Mouse (Mus musculus) MEL (cell line): ENCODE measurements around the gene Ppfibp1. TPM values are rescaled to one million over a fixed set of nuclear protein-coding genes. Genes with fewer than 3 reads are reported as not detected.

Experiments
- DNase-seq: peaks from one replicate; pipeline ENCODE4 v3.0.0; 2011; ENCODE audit warnings: low read depth, low spot score
- H3K27ac ChIP-seq: 2 replicates; pipeline ENCODE4 v1.5.1; 2012; ENCODE audit warnings: low read depth, mild to moderate bottlenecking, control low read depth, low read length, moderate library complexity; ENCODE audit not compliant: control insufficient read depth
- H3K27me3 ChIP-seq, 2 experiments: fragments of 150-350 bp in 1 of 2; sonication (generic) in 1 of 2; 2 replicates each; pipeline ENCODE4 v1.6.1; 2012; ENCODE audit warnings: low read length in 2 of 2, mild to moderate bottlenecking in 2 of 2, improper control_type of control experiment in 1 of 2, moderate library complexity in 1 of 2; ENCODE audit not compliant: insufficient read depth in 2 of 2, control insufficient read depth in 1 of 2
- H3K36me3 ChIP-seq, 2 experiments: 2 replicates each; pipeline ENCODE4 v1.6.1; 2012 to 2014; ENCODE audit warnings: low read length in 2 of 2, improper control_type of control experiment in 1 of 2, inconsistent platforms in 1 of 2, mild to moderate bottlenecking in 1 of 2; ENCODE audit not compliant: insufficient read depth in 2 of 2, control insufficient read depth in 1 of 2
- H3K4me1 ChIP-seq, 2 experiments: fragments of 150-350 bp in 1 of 2; sonication (generic) in 1 of 2; 2 replicates each; pipeline ENCODE4 v1.6.1; 2012; ENCODE audit warnings: low read length in 2 of 2, improper control_type of control experiment in 1 of 2, mild to moderate bottlenecking in 1 of 2; ENCODE audit not compliant: insufficient read depth in 2 of 2, control insufficient read depth in 1 of 2
- H3K4me3 ChIP-seq, 2 experiments: fragments of 150-350 bp in 1 of 2; sonication (generic) in 1 of 2; 2 replicates each; pipeline ENCODE4 v1.5.1; 2012; ENCODE audit warnings: low read depth in 2 of 2, low read length in 2 of 2, mild to moderate bottlenecking in 2 of 2, moderate library complexity in 2 of 2, control low read depth in 1 of 2, improper control_type of control experiment in 1 of 2; ENCODE audit not compliant: control insufficient read depth in 1 of 2, insufficient read depth in 1 of 2
- H3K79me2 ChIP-seq: 2 replicates; pipeline ENCODE4 v1.6.1; 2012; ENCODE audit warnings: mild to moderate bottlenecking, low read length, moderate library complexity; ENCODE audit not compliant: control insufficient read depth, poor library complexity, insufficient read depth
- H3K9ac ChIP-seq: 2 replicates; pipeline ENCODE4 v1.6.1; 2012; ENCODE audit warnings: low read depth, mild to moderate bottlenecking, control low read depth, low read length, moderate library complexity; ENCODE audit not compliant: control insufficient read depth, poor library complexity, severe bottlenecking
- H3K9me3 ChIP-seq: fragments of 150-350 bp; sonication (generic); replicated peaks from 2 replicates; pipeline ENCODE4 v1.6.1; 2012; ENCODE audit warnings: mild to moderate bottlenecking, low read length, improper control_type of control experiment, moderate library complexity; ENCODE audit not compliant: insufficient read depth
- BHLHE40 ChIP-seq: IDR thresholded peaks from 2 replicates; pipeline ENCODE4 v1.6.1; 2012; ENCODE audit warnings: low read depth, mild to moderate bottlenecking, inconsistent platforms, low read length, improper control_type of control experiment, borderline replicate concordance
- ELF1 ChIP-seq: IDR thresholded peaks from 2 replicates; pipeline ENCODE4 v1.6.1; 2014; ENCODE audit warnings: low read depth, mild to moderate bottlenecking, inconsistent platforms, low read length, improper control_type of control experiment, moderate library complexity
- EP300 ChIP-seq, 2 experiments: IDR thresholded peaks; 2 replicates each; pipeline ENCODE4 v1.6.1; 2011; ENCODE audit warnings: improper control_type of control experiment in 2 of 2, low read length in 2 of 2, low read depth in 1 of 2, mild to moderate bottlenecking in 1 of 2
- MAFK ChIP-seq: IDR thresholded peaks from 2 replicates; pipeline ENCODE4 v1.6.1; 2011; ENCODE audit warnings: low read depth, mild to moderate bottlenecking, low read length, improper control_type of control experiment, borderline replicate concordance
- MAZ ChIP-seq: IDR thresholded peaks from 2 replicates; pipeline ENCODE4 v1.6.1; 2012; ENCODE audit warnings: low read depth, mild to moderate bottlenecking, inconsistent platforms, low read length, improper control_type of control experiment
- MEF2A ChIP-seq: IDR thresholded peaks from 2 replicates; pipeline ENCODE4 v1.6.1; 2014; ENCODE audit warnings: low read depth, mild to moderate bottlenecking, inconsistent platforms, low read length, improper control_type of control experiment; ENCODE audit not compliant: poor library complexity, insufficient replicate concordance, severe bottlenecking; ENCODE audit errors: extremely low read depth
- MXI1 ChIP-seq: IDR thresholded peaks from 2 replicates; pipeline ENCODE4 v1.6.1; 2011; ENCODE audit warnings: mild to moderate bottlenecking, low read depth, low read length, improper control_type of control experiment
- MYB ChIP-seq: IDR thresholded peaks from 2 replicates; pipeline ENCODE4 v1.6.1; 2011; ENCODE audit warnings: mild to moderate bottlenecking, low read depth, low read length, improper control_type of control experiment
- MYC ChIP-seq: IDR thresholded peaks from 2 replicates; pipeline ENCODE4 v1.6.1; 2011; ENCODE audit warnings: low read depth, mild to moderate bottlenecking, low read length, improper control_type of control experiment, moderate library complexity
- NELFE ChIP-seq: IDR thresholded peaks from 2 replicates; pipeline ENCODE4 v1.6.1; 2011; ENCODE audit warnings: low read depth, low read length, improper control_type of control experiment
- NRF1 ChIP-seq: IDR thresholded peaks from 2 replicates; pipeline ENCODE4 v1.6.1; 2014; ENCODE audit warnings: low read depth, mild to moderate bottlenecking, inconsistent platforms, low read length, improper control_type of control experiment, moderate library complexity; ENCODE audit not compliant: poor library complexity, insufficient read depth, severe bottlenecking
- POLR2A ChIP-seq, 2 experiments: IDR thresholded peaks; 2 replicates each; pipeline ENCODE4 v1.6.1; 2011 to 2012; ENCODE audit warnings: low read length in 2 of 2, mild to moderate bottlenecking in 2 of 2, control low read depth in 1 of 2, improper control_type of control experiment in 1 of 2, low read depth in 1 of 2, moderate library complexity in 1 of 2; ENCODE audit not compliant: control insufficient read depth in 1 of 2, insufficient read depth in 1 of 2, poor library complexity in 1 of 2
- POLR2AphosphoS2 ChIP-seq: IDR thresholded peaks from 2 replicates; pipeline ENCODE4 v1.6.1; 2011; ENCODE audit warnings: low read length, improper control_type of control experiment
- POLR2AphosphoS5 ChIP-seq: IDR thresholded peaks from 2 replicates; pipeline ENCODE4 v1.6.1; 2012; ENCODE audit warnings: low read depth, borderline replicate concordance, mild to moderate bottlenecking, inconsistent platforms, low read length, moderate library complexity, mixed read lengths
- RCOR1 ChIP-seq: IDR thresholded peaks from 2 replicates; pipeline ENCODE4 v1.6.1; 2012; ENCODE audit warnings: low read depth, mild to moderate bottlenecking, inconsistent platforms, low read length, improper control_type of control experiment
- SMC3 ChIP-seq: IDR thresholded peaks from 2 replicates; pipeline ENCODE4 v1.6.1; 2011; ENCODE audit warnings: low read depth, low read length, improper control_type of control experiment
- TAL1 ChIP-seq: IDR thresholded peaks from 2 replicates; pipeline ENCODE4 v1.6.1; 2012; ENCODE audit warnings: mild to moderate bottlenecking, inconsistent platforms, low read length, moderate library complexity, mixed read lengths
- TCF12 ChIP-seq: IDR thresholded peaks from 2 replicates; pipeline ENCODE4 v1.6.1; 2014; ENCODE audit warnings: low read depth, mild to moderate bottlenecking, inconsistent platforms, low read length, improper control_type of control experiment, moderate library complexity
- UBTF ChIP-seq: IDR thresholded peaks from 2 replicates; pipeline ENCODE4 v1.6.1; 2012; ENCODE audit warnings: low read depth, mild to moderate bottlenecking, inconsistent platforms, low read length, improper control_type of control experiment, moderate library complexity, borderline replicate concordance; ENCODE audit not compliant: insufficient read depth
- USF1 ChIP-seq: IDR thresholded peaks from 2 replicates; pipeline ENCODE4 v1.6.1; 2014; ENCODE audit warnings: low read depth, mild to moderate bottlenecking, inconsistent platforms, low read length, improper control_type of control experiment, moderate library complexity
- ZC3H11A ChIP-seq: IDR thresholded peaks from 2 replicates; pipeline ENCODE4 v1.6.1; 2012; ENCODE audit warnings: low read depth, mild to moderate bottlenecking, inconsistent platforms, low read length, improper control_type of control experiment
- ZKSCAN1 ChIP-seq: IDR thresholded peaks from 2 replicates; pipeline ENCODE4 v1.6.1; 2012; ENCODE audit warnings: low read depth, mild to moderate bottlenecking, inconsistent platforms, low read length, improper control_type of control experiment, moderate library complexity
- ZMIZ1 ChIP-seq: IDR thresholded peaks from 2 replicates; pipeline ENCODE4 v1.6.1; 2012; ENCODE audit warnings: low read depth, mild to moderate bottlenecking, inconsistent platforms, low read length, improper control_type of control experiment, moderate library complexity
- ZNF384 ChIP-seq: IDR thresholded peaks from 2 replicates; pipeline ENCODE4 v1.6.1; 2012; ENCODE audit warnings: low read depth, mild to moderate bottlenecking, inconsistent platforms, low read length, improper control_type of control experiment
- polyA plus RNA-seq, 2 experiments: library from polyadenylated mRNA; stranded (reverse) in 1 of 2; unstranded in 1 of 2; fragments of >175 nt in 1 of 2; fragments of >200 nt in 1 of 2; gene quantifications; 2 replicates each; pipeline versions ENCODE4 v1.2.1 to v1.2.4; 2012; ENCODE audit warnings: low replicate concordance in 2 of 2, low read depth in 1 of 2; ENCODE audit not compliant: insufficient read length in 2 of 2, insufficient read depth in 1 of 2, missing spikeins in 1 of 2
- total RNA-seq: library from RNA; depleted of rRNA; stranded (reverse); fragments of 300-350 nt; gene quantifications from 2 replicates; pipeline ENCODE4 v1.2.3, GENCODE M21; 2012

Ppfibp1 gene
- total and polyA plus RNA-seq, 3 experiments, result 12.2 to 14.6 TPM; not detected in 1

- peak; percentile 54 for DNase-seq
- peaks cover 0 to 25% of the 10 kb centered on the region in 2 experiments; a peak in 2 of 4 replicates for H3K36me3 ChIP-seq
- TF ChIP-seq SMC3 (no peak), BHLHE40 (no peak), MYC (no peak), TAL1 (no peak), RCOR1 (no peak), ZNF384 (no peak), MEF2A (no peak), ELF1 (no peak), ZKSCAN1 (no peak), EP300 (IDR thresholded peaks at IDR 0.05; ENCODE audit: low read depth in 1 of 2, low read length in 2 of 2) (no peak), MXI1 (no peak), ZMIZ1 (no peak), MAZ (no peak), MYB (no peak), NRF1 (no peak), USF1 (no peak)
- TF ChIP-seq, all 39 proteins: peak for 0
- Histone ChIP-seq H3K4me1 (peaks cover 10 to 16% of the 10 kb centered on the region in 2 experiments), H3K27ac (no peak overlapping the region), H3K9ac (no peak overlapping the region), H3K9me3 (no peaks in the 10 kb centered on the region), H3K79me2 (no peaks in the 10 kb centered on the region), H3K27me3 (no peaks in the 10 kb centered on the region), H3K4me3 (no peak overlapping the region)
Observed at GRCm38 (mm10) chr6:146908801-146909200, 20.5 kb downstream of the Ppfibp1 start.

DNA sequence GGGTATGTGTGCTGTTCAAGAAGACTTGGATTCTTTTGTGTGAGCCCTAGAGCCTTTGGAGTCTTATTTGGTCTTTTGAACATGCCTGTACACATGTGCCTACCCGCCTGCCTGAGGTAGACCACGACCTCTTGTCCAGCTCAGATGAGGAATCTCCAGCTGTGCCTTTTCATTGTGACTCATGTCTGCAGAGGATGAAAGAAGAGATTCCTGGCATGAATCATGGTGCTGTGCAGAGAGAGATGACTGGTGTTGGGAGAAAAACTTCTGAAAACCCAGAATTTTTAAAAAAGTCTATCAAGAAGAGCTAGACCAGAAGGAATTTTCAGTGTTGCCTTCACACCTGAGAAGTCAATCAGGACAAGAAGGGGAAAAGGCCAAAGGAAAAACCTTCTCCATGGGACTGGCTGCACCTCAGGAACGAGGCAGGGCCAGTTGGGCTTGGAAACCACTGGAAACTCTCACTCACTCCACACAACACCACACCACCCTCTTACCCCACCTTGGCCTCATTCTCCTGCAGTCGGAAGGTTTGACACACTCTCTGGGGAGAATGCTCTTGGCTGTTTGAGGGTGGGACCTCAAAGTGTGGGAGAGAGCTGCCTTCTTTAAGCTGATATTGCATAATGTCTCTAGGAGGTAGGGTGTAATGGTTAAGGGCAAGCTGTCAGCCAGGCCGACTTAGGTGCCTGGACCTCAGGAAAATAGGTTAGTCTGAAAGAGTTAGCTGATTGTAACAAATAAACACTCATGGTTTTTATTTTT lies 21.6 kb downstream of the Ppfibp1 start:
- no peak overlapping the region for H3K27ac ChIP-seq
- peaks cover 10 to 16% of the 10 kb centered on the region in 2 experiments for H3K4me1 ChIP-seq

More for the DNA sequence above, 21.6 kb downstream of the Ppfibp1 start:
- H3K27me3 ChIP-seq, result no peaks in the 10 kb centered on the region
- no peak overlapping the region for H3K4me3 ChIP-seq
- no peak for DNase-seq
- no peaks in the 10 kb centered on the region for H3K79me2 ChIP-seq
- TF ChIP-seq UBTF (no peak), NRF1 (no peak), POLR2AphosphoS2 (no peak), ZC3H11A (no peak), USF1 (no peak), POLR2A (IDR thresholded peaks at IDR 0.05; ENCODE audit: control insufficient read depth in 1 of 2, insufficient read depth in 1 of 2, low read depth in 1 of 2, low read length in 2 of 2, poor library complexity in 1 of 2) (no peak), NELFE (no peak), SMC3 (no peak), ZNF384 (no peak), TCF12 (no peak), BHLHE40 (no peak), MAZ (no peak), MAFK (no peak), ZMIZ1 (no peak), MYC (no peak), POLR2AphosphoS5 (no peak), MYB (no peak), MXI1 (no peak), MEF2A (no peak)
- peaks cover 0 to 27% of the 10 kb centered on the region in 2 experiments; a peak in 2 of 4 replicates for H3K36me3 ChIP-seq
- no peak overlapping the region for H3K9ac ChIP-seq
- H3K9me3 ChIP-seq, result no peaks in the 10 kb centered on the region
